Mouse (Mus musculus): ENCODE measurements at regions not wholly inside any gene's neighbourhood (a gene's known extent, or its start where the extent isn't known, plus 50 kb on each side); places are given as distances from the start of the nearest gene placed in this dataset.
"Not testable (repeated sequence)": the region's sequence is repeated elsewhere in the genome, so short reads cannot be mapped to it uniquely, and the experiment has no call there.

- DNase-seq (ENCODE audit: extremely low read depth, low read depth): not testable (repeated sequence)
Measured at GRCm38 (mm10) chr1:157622156-157622555, 115.6 kb downstream of the Sec16b start.

GRCm38 (mm10) chr1:157632586-157632985 is 126.1 kb downstream of the Sec16b start:
- DNase-seq (ENCODE audit: extremely low read depth, low read depth): no peak

- no peak for DNase-seq (ENCODE audit: extremely low read depth, low read depth)
Measured at GRCm38 (mm10) chr1:157633470-157633869, 126.9 kb downstream of the Sec16b start.

- DNase-seq (ENCODE audit: extremely low read depth, low read depth): no peak
Measured at GRCm38 (mm10) chr1:157635776-157636175, 129.2 kb downstream of the Sec16b start.

- DNase-seq (ENCODE audit: extremely low read depth, low read depth): no peak
Measured at GRCm38 (mm10) chr1:157643524-157643923, 137.0 kb downstream of the Sec16b start.

GRCm38 (mm10) chr1:157645682-157646421 is 139.3 kb downstream of the Sec16b start:
- no peak for DNase-seq (ENCODE audit: extremely low read depth, low read depth)

GRCm38 (mm10) chr1:157655446-157655845 is 148.9 kb downstream of the Sec16b start:
- no peak for DNase-seq (ENCODE audit: extremely low read depth, low read depth)

GRCm38 (mm10) chr1:157669626-157670025 is 163.1 kb downstream of the Sec16b start:
- no peak for DNase-seq (ENCODE audit: extremely low read depth, low read depth)

GRCm38 (mm10) chr1:157684356-157684755 is 177.8 kb downstream of the Sec16b start:
- no peak for DNase-seq (ENCODE audit: extremely low read depth, low read depth)

GRCm38 (mm10) chr1:157695198-157695597 is 188.7 kb downstream of the Sec16b start:
- DNase-seq (ENCODE audit: extremely low read depth, low read depth): peak; percentile 26

- DNase-seq (ENCODE audit: extremely low read depth, low read depth): no peak
Measured at GRCm38 (mm10) chr1:157703639-157704038, 197.1 kb downstream of the Sec16b start.

GRCm38 (mm10) chr1:157705364-157705763 is 198.8 kb downstream of the Sec16b start:
- DNase-seq (ENCODE audit: extremely low read depth, low read depth): no peak

- DNase-seq (ENCODE audit: extremely low read depth, low read depth): no peak
Measured at GRCm38 (mm10) chr1:157707256-157707655, 200.7 kb downstream of the Sec16b start.

GRCm38 (mm10) chr1:157709117-157709516 is 202.6 kb downstream of the Sec16b start:
- no peak for DNase-seq (ENCODE audit: extremely low read depth, low read depth)

GRCm38 (mm10) chr1:157710870-157711269 is 204.3 kb downstream of the Sec16b start:
- no peak for DNase-seq (ENCODE audit: extremely low read depth, low read depth)

- no peak for DNase-seq (ENCODE audit: extremely low read depth, low read depth)
Measured at GRCm38 (mm10) chr1:157712519-157712918, 206.0 kb downstream of the Sec16b start.

GRCm38 (mm10) chr1:157713851-157714250 is 207.3 kb downstream of the Sec16b start:
- DNase-seq (ENCODE audit: extremely low read depth, low read depth): no peak

GRCm38 (mm10) chr1:157715632-157716031 is 209.1 kb downstream of the Sec16b start:
- no peak for DNase-seq (ENCODE audit: extremely low read depth, low read depth)

GRCm38 (mm10) chr1:157717131-157717530 is 210.6 kb downstream of the Sec16b start:
- DNase-seq (ENCODE audit: extremely low read depth, low read depth): no peak

- no peak for DNase-seq (ENCODE audit: extremely low read depth, low read depth)
Measured at GRCm38 (mm10) chr1:157721946-157722345, 215.4 kb downstream of the Sec16b start.

GRCm38 (mm10) chr1:157731124-157731523 is 224.6 kb downstream of the Sec16b start:
- no peak for DNase-seq (ENCODE audit: extremely low read depth, low read depth)

- DNase-seq (ENCODE audit: extremely low read depth, low read depth): no peak
Measured at GRCm38 (mm10) chr1:157740725-157741665, 234.5 kb downstream of the Sec16b start.
